Mouse (Mus musculus) heart, embryonic 16.5 days (tissue): ENCODE measurements at regions not wholly inside any gene's neighbourhood (a gene's known extent, or its start where the extent isn't known, plus 50 kb on each side); places are given as distances from the start of the nearest gene placed in this dataset.

ENCODE experiments used
- ATAC-seq: fragments of 200-750 bp; cut with Nextera tagmentation; replicated peaks from 2 replicates; pipeline ENCODE4 v1.8.0; 2017; ENCODE audit warnings: moderate number of reproducible peaks; ENCODE audit not compliant: insufficient read depth, low FRiP score; ENCODE audit errors: extremely low read depth
- H3K27ac ChIP-seq: fragments of 300-500 bp; sonication (generic); 2 replicates; pipeline ENCODE4 v1.5.1; 2014; ENCODE audit warnings: mild to moderate bottlenecking, low read length, control low read depth, moderate library complexity
- H3K27me3 ChIP-seq: fragments of 300-500 bp; sonication (generic); 2 replicates; pipeline ENCODE4 v1.6.1; 2014; ENCODE audit warnings: low read length, mixed read lengths; ENCODE audit not compliant: control insufficient read depth, insufficient read depth
- H3K36me3 ChIP-seq: fragments of 300-500 bp; sonication (generic); 2 replicates; pipeline ENCODE4 v1.6.1; 2014; ENCODE audit not compliant: control insufficient read depth, insufficient read depth
- H3K4me1 ChIP-seq: fragments of 300-500 bp; sonication (generic); 2 replicates; pipeline ENCODE4 v1.6.1; 2014; ENCODE audit warnings: low read length, mixed read lengths; ENCODE audit not compliant: control insufficient read depth, insufficient read depth
- H3K4me2 ChIP-seq: fragments of 300-500 bp; sonication (generic); 2 replicates; pipeline ENCODE4 v1.6.1; 2014; ENCODE audit warnings: low read depth, mild to moderate bottlenecking, control low read depth, low read length
- H3K4me3 ChIP-seq: fragments of 300-500 bp; sonication (generic); 2 replicates; pipeline ENCODE4 v1.5.1; 2014; ENCODE audit warnings: mild to moderate bottlenecking, control low read depth, low read length
- H3K9ac ChIP-seq: fragments of 300-500 bp; sonication (generic); 2 replicates; pipeline ENCODE4 v1.6.1; 2014; ENCODE audit warnings: low read length, control low read depth
- H3K9me3 ChIP-seq: fragments of 300-500 bp; sonication (generic); replicated peaks from 2 replicates; pipeline ENCODE4 v1.6.1; 2016; ENCODE audit warnings: low read length; ENCODE audit not compliant: control insufficient read depth
- WGBS: fragments of 180-500 bp; shearing (Covaris S2); extraction: QIAGEN DNeasy Blood & Tissue Kit; methylation state at CpG from one replicate; pipeline ENCODE4 v1.1.7; 2014; 5-methylcytosine and 5-hydroxymethylcytosine counted together

DNA sequence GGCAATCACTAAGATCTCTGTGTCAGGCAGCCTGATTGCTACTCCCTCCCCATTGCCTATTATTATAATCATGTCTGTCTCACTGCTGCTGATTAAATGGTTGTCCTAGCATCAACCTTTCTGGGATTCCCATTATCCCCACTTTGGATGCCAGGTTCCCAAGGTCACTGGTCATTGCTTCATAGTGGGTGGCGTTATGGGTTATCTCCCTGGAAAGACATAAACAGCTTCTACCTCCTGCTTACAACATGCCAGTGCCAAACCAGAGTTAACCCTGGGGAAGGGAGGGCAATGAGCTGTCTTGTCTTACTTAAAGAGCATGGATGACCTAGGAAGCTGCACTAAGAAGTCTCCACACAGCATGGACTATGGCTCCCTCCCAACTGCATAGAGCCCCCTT lies 136.9 kb downstream of the Uaca start:
- Histone ChIP-seq H3K27ac (no peak overlapping the region), H3K9ac (no peak overlapping the region), H3K4me3 (no peak overlapping the region), H3K9me3 (no peaks in the 10 kb centered on the region), H3K4me1 (no peaks in the 10 kb centered on the region), H3K4me2 (no peak overlapping the region), H3K27me3 (no peaks in the 10 kb centered on the region), H3K36me3 (no peaks in the 10 kb centered on the region)
- ATAC-seq, result no peak
- 89% methylated on average over 1 of the region's 1 CpGs for WGBS

DNA sequence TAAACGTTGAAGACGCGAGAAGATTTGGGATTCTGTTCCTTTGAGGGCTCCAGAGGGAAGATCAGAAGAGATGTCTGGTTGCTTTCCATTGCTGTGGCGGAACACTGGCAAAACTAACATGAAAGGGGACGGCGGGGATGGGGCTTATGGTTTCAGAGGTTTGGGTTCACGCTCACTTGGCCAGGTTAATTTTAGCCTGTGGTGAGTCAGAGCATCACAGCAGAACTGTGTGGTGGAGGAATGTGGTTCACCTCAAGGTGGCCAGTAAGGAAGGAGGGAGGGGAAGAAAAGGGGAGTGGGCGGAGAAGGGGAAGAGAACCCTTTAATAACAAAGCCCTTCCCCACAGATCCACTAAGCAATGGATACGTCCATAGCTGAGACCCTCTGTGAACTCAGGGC lies 142.6 kb downstream of the Uaca start:
- Histone ChIP-seq H3K36me3 (no peaks in the 10 kb centered on the region), H3K27me3 (peaks cover 10% of the 10 kb centered on the region; the same call in 1 of the 2 replicates), H3K4me2 (no peak overlapping the region), H3K4me3 (no peak overlapping the region), H3K4me1 (no peaks in the 10 kb centered on the region), H3K27ac (no peak overlapping the region), H3K9me3 (no peaks in the 10 kb centered on the region; the same call in 1 of the 2 replicates), H3K9ac (no peak overlapping the region)
- no peak for ATAC-seq
- 81% methylated on average over 9 of the region's 9 CpGs for WGBS

DNA sequence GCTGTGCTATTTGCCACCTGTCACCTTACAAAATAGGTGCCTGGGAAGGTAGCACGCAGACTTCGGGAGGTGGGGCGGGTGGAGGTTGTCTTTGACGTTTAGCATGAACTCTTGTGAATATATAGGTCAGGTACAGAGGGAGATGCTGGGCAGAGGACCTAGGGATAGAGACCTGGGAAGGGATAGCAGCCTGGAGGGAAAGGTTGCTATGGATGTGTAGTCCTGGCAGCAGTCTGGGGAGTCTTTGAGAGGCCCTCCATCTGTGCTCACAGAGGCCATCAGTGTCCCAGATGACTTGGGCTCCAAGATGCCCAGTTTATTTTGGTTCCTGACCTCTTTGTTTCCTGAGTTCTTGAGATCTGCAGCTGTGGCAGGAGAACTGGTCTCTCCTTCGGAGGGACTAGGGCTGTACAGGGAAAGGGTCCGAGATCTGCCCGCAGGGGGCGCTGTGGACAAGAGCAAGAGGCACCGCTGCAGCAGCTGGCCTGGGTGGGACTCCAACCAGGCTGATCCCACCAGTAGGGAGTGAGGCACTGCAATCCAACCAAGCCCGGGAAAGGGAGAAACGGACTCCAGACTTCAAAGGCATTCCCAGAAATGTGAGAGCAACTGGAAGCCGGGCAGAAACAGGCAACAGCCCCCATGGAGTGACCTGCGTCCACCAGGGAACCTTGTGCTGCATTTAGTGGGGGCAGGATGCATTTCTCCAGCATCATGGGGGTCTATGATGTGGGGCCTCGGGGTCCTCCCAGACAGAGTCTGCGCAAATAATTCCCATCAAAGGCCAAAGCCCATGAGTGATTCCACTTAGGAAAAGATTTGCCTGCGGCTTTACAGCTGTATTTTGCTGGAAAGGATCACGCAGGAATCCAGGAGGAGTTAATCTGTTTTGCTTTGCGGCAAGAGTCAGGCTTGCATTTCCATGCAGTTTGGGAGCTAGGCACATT lies 145.8 kb downstream of the Uaca start:
- no peaks in the 10 kb centered on the region for H3K36me3 ChIP-seq
- no peak overlapping the region for H3K4me3 ChIP-seq
- no peaks in the 10 kb centered on the region; the same call in 1 of the 2 replicates for H3K9me3 ChIP-seq
- H3K4me1 ChIP-seq, result no peaks in the 10 kb centered on the region
- 0 out of 2 replicates have a peak, but pooled peaks have one; percentile 45 for ATAC-seq
- peaks cover 15% of the 10 kb centered on the region; the same call in 1 of the 2 replicates for H3K27me3 ChIP-seq
- H3K27ac ChIP-seq, result no peak overlapping the region
- no peak overlapping the region for H3K9ac ChIP-seq
- H3K4me2 ChIP-seq, result no peak overlapping the region
- WGBS, result 33% methylated on average over 18 of the region's 18 CpGs

DNA sequence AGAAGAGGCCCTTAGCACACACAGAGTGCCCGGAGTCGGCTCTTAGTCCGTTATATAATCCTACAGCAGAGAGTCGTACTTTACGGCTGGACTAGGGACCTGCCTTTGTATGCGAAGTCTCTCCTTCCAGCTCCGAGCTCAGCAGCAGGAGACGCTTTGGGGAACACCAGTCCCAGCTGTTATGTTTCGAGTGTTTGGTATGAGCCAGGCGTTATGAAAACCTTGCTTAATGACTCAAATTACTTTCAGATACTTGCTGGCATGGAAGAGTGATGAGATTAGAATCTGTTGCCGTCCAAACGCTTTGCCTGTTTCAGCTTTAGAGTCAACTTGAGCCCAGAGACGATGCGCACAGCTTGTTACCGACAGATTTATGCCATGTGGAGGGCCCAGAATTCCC lies 153.0 kb downstream of the Uaca start:
- 78% methylated on average over 15 of the region's 15 CpGs for WGBS
- H3K4me3 ChIP-seq, result no peak overlapping the region
- no peak overlapping the region for H3K9ac ChIP-seq
- peaks cover 9% of the 10 kb centered on the region for H3K27me3 ChIP-seq
- H3K4me2 ChIP-seq, result no peak overlapping the region
- no peaks in the 10 kb centered on the region for H3K9me3 ChIP-seq
- H3K27ac ChIP-seq, result no peak overlapping the region
- no peaks in the 10 kb centered on the region for H3K36me3 ChIP-seq
- peaks cover 9% of the 10 kb centered on the region for H3K4me1 ChIP-seq
- ATAC-seq, result no peak

DNA sequence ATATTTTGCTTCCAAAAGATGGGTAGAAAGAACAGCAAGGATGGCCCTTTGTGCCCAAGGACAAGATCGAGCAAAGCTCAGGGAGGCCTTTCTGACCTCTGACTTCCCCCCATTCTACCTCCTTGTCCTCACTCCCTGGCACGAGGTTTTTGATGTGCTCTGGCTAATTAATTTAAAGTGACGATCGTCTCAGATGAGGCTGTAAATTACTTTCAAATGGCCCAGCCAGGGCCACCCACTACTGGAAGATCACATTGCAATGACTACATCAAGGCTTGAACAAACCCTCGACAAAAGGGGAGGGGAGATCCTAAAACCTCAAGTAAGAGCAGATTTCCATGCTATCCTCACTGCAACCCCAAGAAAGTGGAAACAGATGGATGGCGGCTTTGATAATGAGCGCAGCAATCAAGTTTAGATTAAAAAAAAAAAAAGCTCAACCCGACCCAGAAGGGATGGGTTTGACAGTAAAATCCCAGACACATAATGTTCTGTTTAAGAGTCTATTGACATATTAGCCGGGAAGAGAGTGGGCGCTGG lies 154.3 kb downstream of the Uaca start:
- H3K9me3 ChIP-seq, result no peaks in the 10 kb centered on the region
- no peaks in the 10 kb centered on the region for H3K36me3 ChIP-seq
- H3K27me3 ChIP-seq, result peaks cover 9% of the 10 kb centered on the region
- no peak for ATAC-seq
- H3K4me1 ChIP-seq, result peaks cover 9% of the 10 kb centered on the region
- no peak overlapping the region for H3K4me3 ChIP-seq
- H3K27ac ChIP-seq, result no peak overlapping the region
- 70% methylated on average over 10 of the region's 10 CpGs for WGBS
- no peak overlapping the region for H3K9ac ChIP-seq
- H3K4me2 ChIP-seq, result no peak overlapping the region

DNA sequence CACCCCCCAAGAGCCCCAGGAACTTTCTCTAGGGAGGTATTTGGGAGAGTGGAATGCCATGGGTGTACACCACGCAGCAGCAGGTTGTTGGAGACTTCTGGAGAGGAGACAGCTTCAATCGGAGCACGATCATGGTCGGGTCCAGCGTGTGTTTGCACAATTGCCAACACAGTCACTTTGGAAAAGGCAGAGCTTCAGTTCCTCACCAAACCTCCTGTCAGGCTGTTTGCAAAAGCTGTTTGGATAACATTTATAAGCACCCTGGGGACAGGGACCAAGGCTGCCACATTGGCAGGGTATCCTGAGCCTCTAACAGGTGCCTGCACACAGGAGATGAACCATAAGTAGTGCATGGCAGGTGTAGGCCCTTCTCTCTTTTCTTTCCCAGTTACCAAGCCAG lies 155.8 kb downstream of the Uaca start:
- no peak overlapping the region for H3K4me3 ChIP-seq
- no peaks in the 10 kb centered on the region for H3K9me3 ChIP-seq
- ATAC-seq, result no peak
- WGBS, result 95% methylated on average over 5 of the region's 5 CpGs
- no peak overlapping the region for H3K27ac ChIP-seq
- H3K4me1 ChIP-seq, result peaks cover 9% of the 10 kb centered on the region
- no peak overlapping the region for H3K9ac ChIP-seq
- H3K4me2 ChIP-seq, result no peak overlapping the region
- no peaks in the 10 kb centered on the region for H3K36me3 ChIP-seq
- peaks cover 3% of the 10 kb centered on the region for H3K27me3 ChIP-seq

DNA sequence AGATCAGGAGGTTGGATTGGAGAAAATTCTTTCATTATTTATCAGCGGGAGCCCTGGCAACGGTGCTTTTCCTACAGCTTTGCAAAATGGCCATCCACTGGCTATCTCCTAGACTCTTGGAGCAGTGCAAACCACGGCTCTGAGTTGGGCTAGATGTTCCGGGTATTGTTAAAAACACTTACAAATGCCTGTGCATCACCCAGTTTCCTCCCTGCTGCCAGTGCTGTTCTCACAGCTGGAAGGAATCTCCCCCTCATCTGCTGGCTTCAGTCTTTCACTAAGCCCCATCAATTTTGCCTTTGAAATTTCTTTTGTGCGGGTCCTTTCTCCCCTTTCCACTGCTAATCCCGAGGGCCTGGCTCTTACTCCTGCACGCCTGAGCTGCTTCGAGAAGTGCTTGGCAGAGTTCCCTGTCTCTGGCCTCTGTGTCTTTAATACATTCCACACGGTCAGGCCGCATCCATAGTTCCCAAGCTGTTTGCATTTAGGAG lies 156.8 kb downstream of the Uaca start:
- no peaks in the 10 kb centered on the region for H3K9me3 ChIP-seq
- H3K27ac ChIP-seq, result no peak overlapping the region
- no peak overlapping the region for H3K4me2 ChIP-seq
- peaks cover 3% of the 10 kb centered on the region for H3K27me3 ChIP-seq
- no peak overlapping the region for H3K4me3 ChIP-seq
- H3K4me1 ChIP-seq, result peaks cover 9% of the 10 kb centered on the region
- H3K36me3 ChIP-seq, result no peaks in the 10 kb centered on the region
- ATAC-seq, result peak; percentile 45; the same call in 1 of the 2 replicates
- H3K9ac ChIP-seq, result 0 out of 2 replicates have a peak overlapping the region, but pooled peaks have one; percentile 12
- WGBS, result 26% methylated on average over 10 of the region's 10 CpGs

DNA sequence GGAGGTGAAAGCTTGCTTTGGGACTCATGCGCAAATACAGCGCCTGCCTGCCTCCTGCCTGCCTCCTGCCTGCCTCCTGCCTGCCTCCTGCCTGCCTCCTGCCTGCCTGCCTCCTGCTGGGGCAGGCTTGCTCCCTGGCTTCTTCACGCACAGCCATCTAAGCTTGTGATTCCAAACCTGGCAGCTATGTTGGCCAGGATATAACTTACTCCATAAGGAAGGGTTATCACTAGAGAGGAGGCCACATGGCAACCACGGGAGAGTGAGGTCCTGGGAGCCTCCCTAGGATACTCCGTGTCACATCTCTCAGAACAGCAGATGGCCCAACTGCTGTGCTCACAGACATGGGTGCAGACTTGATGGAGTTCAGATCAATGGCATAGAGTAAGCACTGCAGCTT lies 163.1 kb downstream of the Uaca start:
- Histone ChIP-seq H3K9me3 (no peaks in the 10 kb centered on the region), H3K4me1 (no peaks in the 10 kb centered on the region), H3K36me3 (no peaks in the 10 kb centered on the region), H3K9ac (no peak overlapping the region), H3K27me3 (no peaks in the 10 kb centered on the region), H3K4me3 (no peak overlapping the region), H3K27ac (no peak overlapping the region), H3K4me2 (no peak overlapping the region)
- ATAC-seq, result no peak
- WGBS, result 61% methylated on average over 5 of the region's 5 CpGs

DNA sequence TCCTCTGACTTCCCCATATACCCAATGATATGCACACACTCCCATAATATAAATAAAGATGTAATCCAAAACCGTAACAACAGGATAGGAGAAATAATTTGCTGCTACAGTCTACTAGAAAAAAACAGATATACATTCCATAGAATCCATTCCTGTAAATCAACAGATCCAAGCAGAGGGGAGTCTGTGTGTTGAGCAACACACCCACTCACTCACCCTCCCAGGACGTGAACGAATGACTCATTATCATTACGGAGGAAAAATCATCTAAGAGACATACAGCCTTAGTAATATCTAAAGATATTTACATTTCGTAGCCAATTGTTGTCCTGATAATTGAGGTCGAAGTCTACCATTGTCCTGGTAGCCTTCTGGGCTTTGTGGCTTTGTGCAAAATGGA lies 165.2 kb downstream of the Uaca start:
- WGBS, result 70% methylated on average over 6 of the region's 6 CpGs
- ATAC-seq, result no peak
- H3K36me3 ChIP-seq, result no peaks in the 10 kb centered on the region

More for the DNA sequence above, 165.2 kb downstream of the Uaca start:
- no peak overlapping the region for H3K4me2 ChIP-seq
- no peak overlapping the region for H3K27ac ChIP-seq
- H3K9ac ChIP-seq, result no peak overlapping the region
- H3K4me3 ChIP-seq, result no peak overlapping the region
- no peaks in the 10 kb centered on the region for H3K27me3 ChIP-seq
- H3K4me1 ChIP-seq, result no peaks in the 10 kb centered on the region
- H3K9me3 ChIP-seq, result no peaks in the 10 kb centered on the region
